Mouse (Mus musculus) liver, adult 2 months (tissue): ENCODE results near the gene Pde2a. TPM values are rescaled to one million over a fixed set of nuclear protein-coding genes. Genes with fewer than 3 reads are reported as not detected.

Experiments
- DNase-seq: peaks from one replicate; pipeline ENCODE4 v3.0.0-alpha.2; 2011; ENCODE audit warnings: low read depth, low spot score; ENCODE audit errors: extremely low read depth
- H3K27ac ChIP-seq: fragments of 200-500 bp; replicated peaks from 2 replicates; pipeline ENCODE4 v1.5.1; 2012; ENCODE audit warnings: low read depth, mild to moderate bottlenecking, control low read depth, inconsistent platforms, low read length; ENCODE audit not compliant: insufficient read depth
- H3K27me3 ChIP-seq: fragments of 200-500 bp; 2 replicates; pipeline ENCODE4 v1.6.1; 2012; ENCODE audit warnings: mild to moderate bottlenecking, moderate library complexity, low read length, inconsistent platforms; ENCODE audit not compliant: control insufficient read depth, insufficient read depth
- H3K36me3 ChIP-seq: fragments of 200-500 bp; 2 replicates; pipeline ENCODE4 v1.6.1; 2012; ENCODE audit warnings: low read length, inconsistent platforms; ENCODE audit not compliant: control insufficient read depth, insufficient read depth
- H3K4me1 ChIP-seq: fragments of 200-500 bp; 2 replicates; pipeline ENCODE4 v1.6.1; 2011; ENCODE audit warnings: low read length; ENCODE audit not compliant: control insufficient read depth, insufficient read depth
- H3K4me3 ChIP-seq: fragments of 200-500 bp; 2 replicates; pipeline ENCODE4 v1.5.1; 2011; ENCODE audit warnings: low read depth, mild to moderate bottlenecking, control low read depth, low read length, moderate library complexity; ENCODE audit not compliant: insufficient read depth
- H3K79me2 ChIP-seq: fragments of 200-500 bp; 2 replicates; pipeline ENCODE4 v1.6.1; 2012; ENCODE audit warnings: inconsistent platforms, mild to moderate bottlenecking, low read length, moderate library complexity; ENCODE audit not compliant: control insufficient read depth, insufficient read depth
- H3K9ac ChIP-seq: fragments of 200-500 bp; 2 replicates; pipeline ENCODE4 v1.6.1; 2012; ENCODE audit warnings: low read depth, mild to moderate bottlenecking, control low read depth, inconsistent platforms, low read length
- CTCF ChIP-seq: fragments of 200-500 bp; IDR thresholded peaks from 2 replicates; pipeline ENCODE4 v1.5.1; 2011; ENCODE audit warnings: low read depth, low read length, control low read depth
- POLR2A ChIP-seq: fragments of 200-500 bp; IDR thresholded peaks from 2 replicates; pipeline ENCODE4 v1.6.1; 2011; ENCODE audit warnings: low read length, control low read depth; ENCODE audit not compliant: insufficient read depth; ENCODE audit errors: extremely low read depth
- WGBS: fragments of 180-500 bp; shearing (Covaris S2); methylation state at CpG from one replicate; pipeline ENCODE4 v1.1.7; 2018; 5-methylcytosine and 5-hydroxymethylcytosine counted together
- polyA plus RNA-seq: library from polyadenylated mRNA; depleted of rRNA; stranded (reverse); fragments of >200 nt; gene quantifications from 2 replicates; pipeline ENCODE4 v1.2.3, GENCODE M21; 2012
- total RNA-seq: library from RNA; depleted of rRNA; stranded (reverse); fragments of >200 nt; gene quantifications from 2 replicates; pipeline ENCODE4 v1.2.3, GENCODE M21; 2014

The Pde2a gene
- total and polyA plus RNA-seq, 2 experiments: 7.7 to 11.4 TPM

DNA sequence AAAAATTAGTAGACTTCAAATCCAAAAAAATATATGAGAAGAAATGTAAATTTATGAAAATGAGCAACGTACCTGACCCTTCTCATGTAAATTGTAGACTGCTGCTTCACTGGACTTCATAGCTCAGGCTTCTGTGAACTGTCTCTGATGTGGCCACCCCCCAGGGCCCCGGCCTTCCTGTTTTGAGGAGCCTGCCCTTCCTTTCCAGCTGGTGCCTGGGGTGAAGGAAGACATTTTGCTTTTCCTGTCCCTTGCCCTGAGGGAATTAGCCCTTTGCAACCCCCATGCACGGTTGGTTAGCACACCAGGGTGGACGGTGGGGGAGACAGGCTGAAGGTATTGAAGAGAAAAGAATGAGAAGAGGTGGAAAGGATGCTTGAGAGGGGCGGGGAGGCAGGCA lies 35.3 kb downstream of the Pde2a start:
- Histone ChIP-seq H3K9ac (no peak overlapping the region), H3K4me1 (peaks cover 1% of the 10 kb centered on the region), H3K36me3 (no peaks in the 10 kb centered on the region), H3K4me3 (no peak overlapping the region), H3K27ac (peak overlapping the region; percentile 15), H3K79me2 (no peaks in the 10 kb centered on the region), H3K27me3 (no peaks in the 10 kb centered on the region)
- WGBS: 51% methylated on average over 5 of the region's 5 CpGs
- TF ChIP-seq CTCF: no peak
- no peak for TF ChIP-seq POLR2A
- no peak for DNase-seq

DNA sequence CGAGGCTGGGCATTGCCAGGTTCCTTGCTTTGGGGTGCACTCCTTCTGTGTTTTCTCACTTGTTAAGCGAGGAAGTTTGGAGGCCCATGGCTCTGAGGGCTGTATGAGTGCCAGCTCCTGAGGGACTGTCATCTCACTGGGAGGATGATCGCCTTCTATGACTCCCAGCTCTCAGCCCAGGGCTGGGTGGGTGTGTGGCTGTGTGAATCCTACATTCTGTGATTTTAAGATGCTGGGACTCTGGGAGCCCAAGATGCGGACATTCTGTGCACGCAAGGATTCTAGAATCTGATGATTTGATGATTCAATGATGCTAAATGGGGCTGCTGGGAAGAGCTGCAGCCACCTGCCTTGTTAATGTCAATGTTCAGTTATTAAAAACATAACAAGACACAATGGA lies 35.8 kb downstream of the Pde2a start:
- peaks cover 3% of the 10 kb centered on the region for H3K4me1 ChIP-seq
- DNase-seq: no peak

DNA sequence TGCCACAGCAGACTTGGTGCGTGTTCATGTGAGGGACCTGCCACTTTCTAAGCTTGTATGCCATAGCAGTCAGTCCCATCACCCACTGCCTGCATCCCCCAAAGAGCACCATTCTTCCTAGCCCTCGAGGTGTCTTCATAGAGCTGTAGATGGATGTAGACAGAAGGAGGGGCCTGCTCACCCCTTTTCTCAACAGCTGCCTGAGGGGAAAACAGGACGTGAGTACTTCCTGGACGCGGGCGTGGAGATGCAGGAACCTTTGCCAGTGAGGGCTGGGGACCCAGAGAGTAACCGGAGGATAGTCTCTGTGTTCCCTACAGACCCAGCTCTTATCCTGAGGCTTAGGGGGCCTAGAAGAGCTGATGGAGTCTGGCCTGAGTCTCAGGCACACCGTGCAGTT lies 36.3 kb downstream of the Pde2a start:
- no peak overlapping the region for H3K9ac ChIP-seq
- peaks cover 3% of the 10 kb centered on the region for H3K4me1 ChIP-seq
- no peak for TF ChIP-seq POLR2A
- no peak for TF ChIP-seq CTCF
- 64% methylated on average over 8 of the region's 8 CpGs for WGBS
- no peaks in the 10 kb centered on the region for H3K79me2 ChIP-seq
- no peaks in the 10 kb centered on the region for H3K27me3 ChIP-seq
- no peaks in the 10 kb centered on the region for H3K36me3 ChIP-seq
- DNase-seq: no peak
- peak overlapping the region; percentile 44 for H3K27ac ChIP-seq
- H3K4me3 ChIP-seq: no peak overlapping the region

More for the DNA sequence above, 35.8 kb downstream of the Pde2a start:
- no peaks in the 10 kb centered on the region for H3K36me3 ChIP-seq
- H3K27ac ChIP-seq: peak overlapping the region; percentile 15
- no peaks in the 10 kb centered on the region for H3K79me2 ChIP-seq
- H3K4me3 ChIP-seq: no peak overlapping the region
- TF ChIP-seq POLR2A (no peak), CTCF (no peak)
- no peak overlapping the region for H3K9ac ChIP-seq
- 69% methylated on average over 5 of the region's 5 CpGs for WGBS
- H3K27me3 ChIP-seq: no peaks in the 10 kb centered on the region

DNA sequence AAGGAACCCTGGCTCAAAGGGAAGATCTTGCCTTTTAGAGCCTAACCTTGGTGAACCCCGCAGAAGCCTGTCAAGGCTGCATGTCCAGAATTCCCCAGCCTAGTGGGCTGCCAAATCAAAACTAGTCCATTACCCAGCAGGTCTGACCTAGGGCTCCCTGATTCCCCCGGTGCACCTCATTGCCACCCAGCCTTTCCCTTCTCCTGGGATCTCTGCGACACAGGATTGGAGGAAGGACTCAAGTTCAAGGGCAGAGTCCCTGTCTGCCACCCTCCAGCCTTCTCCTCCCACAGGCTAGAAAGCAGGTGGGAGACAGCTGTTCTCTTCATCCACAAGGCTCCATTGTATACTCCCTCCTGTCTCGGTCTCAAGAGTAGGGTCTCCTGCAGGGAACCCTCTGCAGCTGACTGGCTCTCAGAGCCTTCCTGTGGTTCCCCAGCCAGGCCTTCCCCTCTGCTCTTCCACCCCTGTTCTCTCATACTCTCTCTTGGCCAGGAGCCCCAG lies 36.8 kb downstream of the Pde2a start:
- Histone ChIP-seq H3K9ac (no peak overlapping the region), H3K27me3 (no peaks in the 10 kb centered on the region), H3K36me3 (no peaks in the 10 kb centered on the region), H3K27ac (peak overlapping the region; percentile 44), H3K79me2 (no peaks in the 10 kb centered on the region), H3K4me1 (peaks cover 3% of the 10 kb centered on the region), H3K4me3 (no peak overlapping the region)
- no peak for DNase-seq
- 59% methylated on average over 4 of the region's 4 CpGs for WGBS
- TF ChIP-seq CTCF (no peak), POLR2A (no peak)

DNA sequence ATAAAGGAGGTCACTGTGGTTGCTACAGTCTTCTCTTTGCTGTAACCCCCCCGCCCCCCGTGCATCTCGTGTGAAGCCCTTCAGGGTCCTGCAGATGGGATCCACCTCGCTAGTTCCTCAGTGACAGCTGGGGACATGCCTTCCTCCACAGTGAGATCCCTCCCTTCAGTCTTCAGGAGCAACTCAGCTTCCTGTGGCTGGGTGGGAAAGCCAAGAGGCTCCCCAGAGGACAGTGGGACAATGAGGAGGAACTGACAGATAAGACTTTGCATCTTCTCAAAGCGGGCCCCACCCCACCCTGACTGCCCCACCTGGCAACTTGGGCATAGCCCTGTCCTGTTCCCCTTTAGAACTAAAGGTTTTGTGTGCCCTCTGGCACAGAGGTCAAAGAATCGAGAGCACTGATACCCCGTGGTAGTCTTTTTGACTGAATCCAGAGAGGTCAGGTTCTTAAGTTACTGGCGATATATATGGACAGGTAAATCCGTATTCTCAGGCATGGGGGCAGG lies 37.9 kb downstream of the Pde2a start:
- H3K9ac ChIP-seq: no peak overlapping the region
- no peaks in the 10 kb centered on the region for H3K79me2 ChIP-seq
- TF ChIP-seq CTCF (no peak), POLR2A (no peak)
- H3K4me3 ChIP-seq: no peak overlapping the region
- WGBS: 71% methylated on average over 9 of the region's 9 CpGs
- H3K27ac ChIP-seq: no peak overlapping the region
- no peaks in the 10 kb centered on the region for H3K27me3 ChIP-seq
- peaks cover 3% of the 10 kb centered on the region for H3K4me1 ChIP-seq
- DNase-seq: no peak
- no peaks in the 10 kb centered on the region for H3K36me3 ChIP-seq

DNA sequence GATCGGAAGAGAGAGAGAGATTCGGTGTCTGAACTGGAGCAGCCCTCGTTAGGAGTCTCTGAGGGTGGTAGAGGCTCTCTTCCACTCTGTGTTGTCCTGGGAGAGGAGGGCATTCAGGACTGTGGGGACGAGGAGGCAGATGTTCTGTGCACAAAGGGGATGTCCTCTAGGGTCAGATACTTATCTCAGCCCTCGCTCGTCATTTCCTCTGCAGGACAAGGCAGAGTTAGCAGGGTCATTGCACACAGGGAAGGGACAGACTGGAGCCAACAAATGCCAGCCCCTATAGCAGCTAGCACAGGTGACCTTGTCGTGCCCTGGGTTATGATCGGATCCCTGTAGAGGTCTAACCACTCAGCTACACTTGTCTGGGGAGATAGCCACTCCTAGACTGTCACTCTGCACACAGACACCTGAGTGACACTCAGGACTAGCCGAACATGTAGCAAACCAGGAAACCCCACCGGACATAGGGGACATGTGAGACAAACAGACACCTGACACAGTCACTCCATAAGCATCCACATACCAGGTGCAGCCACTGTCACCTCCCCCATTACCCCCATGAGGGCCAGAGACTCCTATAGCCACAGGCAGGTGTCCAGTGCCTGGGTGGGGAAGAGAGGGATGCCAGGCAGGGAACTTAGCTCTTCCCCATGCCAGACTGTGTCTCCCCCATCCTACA lies 38.6 kb downstream of the Pde2a start:
- DNase-seq: no peak
- Histone ChIP-seq H3K4me1 (peaks cover 2% of the 10 kb centered on the region; the same call in 1 of the 2 replicates), H3K9ac (no peak overlapping the region), H3K4me3 (no peak overlapping the region), H3K36me3 (no peaks in the 10 kb centered on the region), H3K79me2 (no peaks in the 10 kb centered on the region), H3K27me3 (no peaks in the 10 kb centered on the region), H3K27ac (no peak overlapping the region)
- no peak for TF ChIP-seq CTCF
- TF ChIP-seq POLR2A: no peak
- 64% methylated on average over 10 of the region's 10 CpGs for WGBS
